Mouse (Mus musculus): Measurements from ENCODE around the gene Slc25a42.
A peak's percentile ranks its signal among the peaks of the same experiment; 100 is the strongest.
"Not testable (repeated sequence)": the region's sequence is repeated elsewhere in the genome, so short reads cannot be mapped to it uniquely, and the experiment has no call there.

Gene Slc25a42

DNA sequence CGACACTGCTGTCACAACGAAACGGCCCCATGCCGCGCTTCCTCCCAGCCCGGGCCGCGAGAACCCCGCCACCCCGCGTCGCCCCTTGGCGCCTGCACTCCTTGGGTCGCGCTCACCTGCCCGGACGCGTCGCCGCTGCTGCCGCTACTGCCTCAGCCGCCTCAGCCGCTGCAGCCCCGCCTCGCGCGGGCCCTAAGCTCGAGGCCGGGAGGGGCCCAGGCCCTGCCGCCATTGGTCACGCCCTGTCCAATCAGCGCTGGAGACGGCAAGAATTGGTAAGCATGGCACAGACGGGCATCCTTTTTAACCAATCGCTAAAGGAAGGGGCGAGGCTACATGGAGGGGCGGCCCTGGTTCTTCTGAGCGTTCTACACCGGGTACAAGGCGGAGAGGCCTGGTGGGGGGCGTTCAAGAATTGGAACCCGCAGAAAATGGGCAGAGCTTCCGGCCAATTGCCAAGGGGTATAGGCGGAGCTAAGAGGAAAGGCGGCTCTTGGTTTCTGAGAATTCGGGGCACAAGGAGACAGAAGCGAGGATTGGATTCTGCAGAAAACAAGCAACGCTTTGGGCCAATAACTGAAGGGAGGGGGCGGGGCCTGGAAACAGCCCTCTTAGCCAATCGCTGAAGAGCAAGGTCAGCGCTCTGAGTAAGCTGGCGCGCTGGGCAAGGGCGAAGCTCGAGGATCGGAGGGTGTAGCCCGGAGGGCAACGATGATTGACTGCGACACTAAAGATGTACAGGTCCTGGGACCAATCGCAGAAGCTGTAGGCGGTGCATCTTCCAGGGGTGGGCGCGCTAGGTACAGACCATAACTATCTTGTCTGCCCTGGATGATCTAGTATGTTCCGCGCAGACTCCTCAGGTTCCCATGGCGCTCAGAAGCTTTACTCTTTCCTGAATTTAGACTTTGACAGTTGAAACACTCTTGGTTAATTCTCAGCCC, at the start of gene Slc25a42:
Gene Slc25a42, minus strand, starts transcription at position 194 of the 944 bp plus-strand sequence.
- DNase-seq (ENCODE audit: low read depth, low spot score): peak; percentile 98

DNA sequence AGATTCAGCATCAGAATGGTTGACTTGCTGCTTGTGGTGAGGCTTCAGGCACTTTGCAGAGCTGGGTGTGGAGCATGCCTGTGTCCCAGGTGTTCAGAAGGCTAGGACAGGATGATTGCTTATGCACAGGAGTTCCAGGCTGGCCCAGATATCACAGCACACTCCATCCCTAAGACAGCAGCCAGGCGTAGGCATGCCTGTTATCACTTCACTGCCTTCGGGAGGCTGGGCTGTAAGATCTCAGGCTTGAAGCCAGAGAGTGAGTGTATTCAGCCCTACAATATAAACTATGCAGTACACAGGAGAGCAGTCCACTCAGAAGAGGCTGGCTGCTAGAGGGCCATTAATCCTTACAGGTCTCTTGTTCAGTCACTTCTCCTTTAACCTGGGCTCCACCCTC, 46.9 kb upstream of the Slc25a42 start:
- DNase-seq (ENCODE audit: low read depth, low spot score): no peak

DNA sequence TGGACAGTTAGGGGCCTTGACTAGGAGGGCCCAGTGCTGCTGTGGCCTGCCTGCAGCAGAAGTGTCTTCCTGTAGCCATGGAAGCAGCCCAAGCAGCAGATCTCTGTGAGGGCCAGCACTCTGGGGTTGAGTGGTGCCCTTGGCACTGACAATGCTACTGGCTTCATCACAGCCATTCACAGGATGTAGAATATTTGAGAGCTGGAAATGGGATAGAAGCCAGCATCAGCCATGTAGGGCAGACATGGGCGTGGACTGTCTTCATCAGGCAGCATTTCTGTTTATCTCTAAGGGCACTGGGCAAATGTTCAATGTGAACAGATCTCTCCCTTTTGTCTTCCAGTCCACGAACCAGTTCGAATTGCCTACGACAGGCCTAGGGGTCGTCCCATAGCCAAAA, 46.5 kb upstream of the Slc25a42 start:
- no peak for DNase-seq (ENCODE audit: low read depth, low spot score)

DNA sequence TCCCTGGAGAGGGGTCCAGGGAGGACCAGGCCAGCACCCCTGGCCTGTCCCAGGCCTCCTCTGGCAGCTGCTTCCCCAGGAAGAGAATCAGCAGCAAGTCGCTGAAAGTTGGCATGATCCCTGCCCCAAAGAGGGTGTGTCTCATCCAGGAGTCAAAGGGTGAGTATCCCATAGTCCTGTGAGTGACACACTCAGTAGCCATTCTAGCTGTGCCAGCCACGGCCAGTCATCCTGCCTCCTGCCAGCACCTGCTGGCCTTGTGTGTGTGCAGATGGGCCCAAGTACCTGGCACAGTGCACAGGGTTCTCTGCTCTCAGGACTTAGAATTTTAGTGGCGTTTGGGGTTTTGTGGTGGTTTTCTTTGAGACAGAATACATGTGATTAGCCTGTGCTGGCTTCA, 45.4 kb upstream of the Slc25a42 start:
- no peak for DNase-seq (ENCODE audit: low read depth, low spot score)

DNA sequence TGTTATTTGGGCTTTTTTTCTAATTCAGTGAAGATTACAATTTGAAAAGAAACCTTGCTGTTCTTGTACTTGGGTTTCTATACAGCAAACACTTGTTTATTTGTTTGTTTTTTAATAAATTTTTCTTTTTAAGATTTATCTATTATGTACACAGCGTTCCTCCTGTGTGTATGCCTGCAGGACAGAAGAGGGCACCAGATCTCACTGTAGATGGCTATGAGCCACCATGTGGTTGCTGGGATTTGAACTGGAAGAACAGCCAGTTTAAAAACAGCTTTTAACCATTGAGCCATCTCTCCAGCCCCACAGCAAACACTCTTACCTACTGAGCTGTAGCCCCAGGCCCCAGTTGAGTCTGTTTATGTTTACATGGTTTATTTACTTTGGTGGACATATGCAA, 42.5 kb upstream of the Slc25a42 start:
- DNase-seq (ENCODE audit: low read depth, low spot score): no peak

DNA sequence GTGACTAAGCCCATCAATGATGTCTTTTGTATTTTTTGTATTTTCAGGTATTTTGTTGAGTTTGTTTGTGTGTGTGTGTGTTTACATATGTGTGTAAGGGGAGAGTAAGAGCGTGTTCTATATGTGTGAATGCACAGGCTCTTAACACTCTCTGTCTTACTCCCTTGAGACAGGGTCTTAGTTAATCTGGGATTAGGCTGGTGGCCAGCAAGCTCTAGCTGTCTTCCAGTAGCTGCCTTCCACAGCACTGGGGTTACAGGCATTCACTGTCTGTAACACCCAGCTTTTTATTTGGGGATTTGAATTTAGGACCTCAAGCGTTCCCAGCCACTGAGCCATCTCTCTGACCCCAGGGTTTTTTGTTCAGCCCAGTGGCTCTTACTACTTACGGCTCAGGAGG, 35.7 kb upstream of the Slc25a42 start:
- no peak for DNase-seq (ENCODE audit: low read depth, low spot score)

DNA sequence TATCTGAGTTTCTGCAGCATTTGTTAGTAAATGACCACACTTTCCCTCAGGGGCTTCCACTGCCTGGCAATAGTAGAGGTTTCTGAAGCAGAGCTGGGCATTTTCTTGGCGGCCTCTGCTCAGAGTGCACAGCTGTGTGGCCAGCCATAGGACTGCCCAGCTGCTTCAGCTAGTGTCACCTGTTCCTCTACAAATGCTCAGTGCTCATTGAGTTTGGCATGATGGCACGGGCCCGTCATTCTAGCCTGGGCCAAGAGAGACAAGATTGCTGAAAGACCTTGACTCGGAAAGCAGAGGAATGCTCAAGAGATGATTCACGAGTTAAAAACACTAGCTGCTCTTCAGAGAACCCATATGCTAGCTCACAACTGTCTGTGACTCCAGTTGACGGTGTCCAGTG, 34.5 kb upstream of the Slc25a42 start:
- DNase-seq (ENCODE audit: low read depth, low spot score): no peak

DNA sequence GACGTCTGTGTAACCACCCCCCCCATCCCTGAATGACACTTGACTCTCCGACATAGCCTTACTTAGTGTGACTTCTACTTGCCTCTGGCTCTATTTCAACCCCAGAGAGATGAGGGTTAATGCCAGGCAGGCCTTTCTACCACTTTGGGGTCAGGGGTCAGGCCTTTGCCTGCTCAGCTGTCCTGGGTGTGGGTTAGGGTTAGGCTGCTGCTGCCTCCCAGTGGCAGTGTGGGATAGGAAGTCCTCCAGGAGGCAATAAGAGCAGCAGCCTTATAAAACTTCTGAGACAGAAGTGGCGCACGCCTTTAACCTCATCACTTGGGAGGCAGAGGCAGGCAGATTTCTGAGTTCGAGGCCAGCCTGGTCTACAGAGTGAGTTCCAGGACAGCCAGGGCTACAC, 28.5 kb upstream of the Slc25a42 start:
- no peak for DNase-seq (ENCODE audit: low read depth, low spot score)

DNA sequence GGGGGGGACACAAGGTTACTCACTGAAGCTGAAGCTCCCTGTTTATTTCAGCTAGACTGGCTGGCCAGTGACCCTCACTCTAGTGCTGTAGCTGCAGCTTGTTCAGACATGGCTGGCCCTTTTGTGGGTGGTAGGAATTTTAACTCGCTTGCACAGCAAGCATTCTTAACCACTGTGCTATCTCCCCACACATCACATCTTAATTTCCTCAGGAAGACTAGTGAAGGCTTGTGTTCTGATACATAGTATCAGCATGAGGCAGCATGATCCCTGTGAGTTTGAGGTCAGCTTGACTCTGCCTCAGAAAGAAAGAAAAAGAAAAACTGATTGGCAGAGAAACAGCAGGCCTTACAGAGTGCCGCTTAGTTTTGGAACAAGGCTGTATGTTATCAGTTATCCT, 25.7 kb upstream of the Slc25a42 start:
- DNase-seq (ENCODE audit: low read depth, low spot score): no peak

DNA sequence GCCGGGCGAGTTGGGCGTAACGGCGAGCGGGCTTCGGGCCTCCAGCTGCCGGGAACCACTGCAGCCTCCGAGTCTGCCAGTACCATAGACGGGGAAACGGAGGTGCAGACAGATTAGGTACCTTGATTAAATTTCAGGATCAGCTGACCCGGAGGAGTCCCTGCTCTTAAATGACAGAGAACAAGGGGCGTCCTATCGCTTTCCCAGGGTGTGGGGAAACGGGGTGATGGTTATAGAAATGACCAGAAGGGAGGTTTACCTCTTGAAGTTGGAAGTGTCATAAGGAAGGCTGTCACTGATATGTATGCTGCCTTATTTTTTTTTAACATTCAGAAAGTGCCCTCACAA, 22.6 kb upstream of the Slc25a42 start:
- no peak for DNase-seq (ENCODE audit: low read depth, low spot score)

DNA sequence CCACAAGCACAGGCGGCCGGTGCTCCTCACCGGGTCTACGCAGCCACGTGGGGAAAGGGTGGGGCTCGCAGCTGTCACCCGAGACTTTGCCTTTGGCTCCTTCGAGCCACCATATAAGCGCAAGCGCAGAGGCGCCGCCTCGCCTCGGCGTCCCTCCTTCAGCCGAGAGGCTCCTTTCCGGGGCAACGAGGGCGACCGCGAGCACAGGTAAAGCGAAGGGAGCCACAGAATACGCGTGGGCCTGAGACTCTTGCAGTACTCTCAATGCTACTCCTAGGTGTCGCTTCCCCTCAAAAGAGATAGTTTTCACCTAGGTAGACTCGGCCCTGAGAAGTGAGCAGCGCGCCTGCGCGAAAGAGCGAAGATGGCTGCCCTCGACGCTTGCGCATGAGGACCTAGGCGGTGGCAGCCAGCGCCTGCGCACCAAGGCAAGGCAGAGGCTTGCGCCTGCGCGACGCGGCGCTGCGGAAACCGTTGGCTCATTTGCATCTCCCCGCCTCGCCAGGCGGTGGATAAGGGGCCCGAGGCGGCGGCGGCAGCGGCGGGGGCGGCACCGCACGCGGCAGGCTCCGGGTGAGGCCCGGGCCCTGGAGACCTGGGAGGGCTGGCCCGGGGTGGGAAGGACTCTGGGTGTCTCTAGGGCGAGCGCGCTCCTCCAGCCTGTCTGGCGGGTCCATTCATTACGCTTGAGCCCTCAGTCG, 22.1 kb upstream of the Slc25a42 start, which contains the start of the genes Sugp2 and Armc6:
Gene Sugp2, plus strand, starts transcription at position 147 of the 701 bp plus-strand sequence.
Gene Armc6, minus strand, starts transcription at position 387 of the 701 bp plus-strand sequence.
- peak; percentile 96 for DNase-seq (ENCODE audit: low read depth, low spot score)

DNA sequence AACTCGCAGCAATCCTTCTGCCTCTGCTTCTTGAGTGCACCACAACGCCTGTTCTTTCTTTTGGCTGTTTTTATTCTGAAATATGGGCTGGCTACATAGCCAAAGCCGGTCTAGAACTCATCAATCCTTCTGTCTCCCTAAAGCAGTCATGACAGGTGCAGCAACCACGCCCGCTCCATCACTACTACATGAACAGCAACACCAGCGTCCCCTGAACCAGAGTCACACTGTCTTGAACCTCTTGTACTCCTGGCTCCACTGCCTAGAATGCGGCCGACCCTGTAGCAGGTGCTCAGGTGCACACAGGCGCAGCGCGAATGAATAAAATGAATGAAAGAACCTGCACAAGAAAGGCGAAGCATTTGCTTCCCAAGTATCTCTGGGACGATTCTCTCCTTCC, 21.5 kb upstream of the Slc25a42 start:
- DNase-seq (ENCODE audit: low read depth, low spot score): no peak

DNA sequence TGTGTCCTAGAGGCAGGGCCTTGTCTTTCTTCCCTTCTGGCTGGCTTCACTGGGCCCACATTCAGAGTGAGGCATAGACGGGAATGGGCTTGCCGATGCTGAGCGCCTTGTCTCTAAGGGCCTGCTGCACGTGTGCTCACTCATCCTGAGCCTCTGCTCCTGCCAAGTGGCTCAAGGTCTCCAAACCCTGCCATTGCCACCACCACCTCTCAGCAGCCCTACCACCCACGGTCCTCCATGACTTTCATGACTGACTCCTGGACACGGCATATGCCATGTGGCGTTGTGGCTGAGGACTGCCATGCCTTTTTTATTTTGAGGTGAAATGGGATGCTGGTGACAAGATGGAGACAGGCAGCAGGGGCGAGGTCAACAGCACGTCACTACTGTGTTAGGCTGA, 18.7 kb upstream of the Slc25a42 start:
- DNase-seq (ENCODE audit: low read depth, low spot score): no peak

DNA sequence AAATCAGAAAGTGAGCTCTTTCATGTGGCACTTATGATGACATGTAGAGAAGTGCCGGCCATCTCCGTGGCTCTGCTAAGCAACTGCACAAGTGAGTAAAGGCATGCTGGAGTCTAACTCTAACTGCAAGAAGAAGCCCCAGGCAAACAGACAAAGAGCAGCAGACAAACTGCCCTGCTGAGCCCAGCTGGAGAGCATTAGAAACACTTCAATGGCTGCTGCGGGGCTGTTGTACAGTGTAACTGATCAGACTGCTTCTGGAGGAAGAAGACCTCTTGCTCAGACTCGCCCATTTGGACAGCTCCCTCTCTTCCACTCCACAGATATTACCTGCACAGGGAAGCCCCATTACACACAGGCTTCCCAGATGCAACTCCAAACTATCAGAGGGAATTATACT, 15.9 kb upstream of the Slc25a42 start:
- no peak for DNase-seq (ENCODE audit: low read depth, low spot score)

DNA sequence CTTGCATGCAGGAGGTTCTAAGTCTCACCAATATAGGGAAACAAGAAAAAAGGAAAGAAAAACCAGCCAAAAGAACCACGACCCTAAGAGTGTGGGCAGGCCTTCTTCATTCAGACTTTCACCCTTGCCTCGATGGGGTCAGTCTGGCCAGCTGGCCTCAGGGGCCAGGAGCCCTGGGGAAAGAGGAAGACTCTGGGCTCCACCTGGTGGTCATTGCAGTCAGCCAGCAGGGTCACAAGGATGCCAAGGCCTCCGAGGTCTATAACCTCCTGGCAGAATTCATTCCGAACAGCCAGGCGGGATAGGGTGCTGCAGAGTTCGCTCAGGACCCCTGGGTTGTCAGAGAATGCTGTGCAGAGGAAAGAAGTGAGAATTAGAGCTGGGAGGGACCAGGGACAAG, 11.2 kb upstream of the Slc25a42 start:
- DNase-seq (ENCODE audit: low read depth, low spot score): no peak

DNA sequence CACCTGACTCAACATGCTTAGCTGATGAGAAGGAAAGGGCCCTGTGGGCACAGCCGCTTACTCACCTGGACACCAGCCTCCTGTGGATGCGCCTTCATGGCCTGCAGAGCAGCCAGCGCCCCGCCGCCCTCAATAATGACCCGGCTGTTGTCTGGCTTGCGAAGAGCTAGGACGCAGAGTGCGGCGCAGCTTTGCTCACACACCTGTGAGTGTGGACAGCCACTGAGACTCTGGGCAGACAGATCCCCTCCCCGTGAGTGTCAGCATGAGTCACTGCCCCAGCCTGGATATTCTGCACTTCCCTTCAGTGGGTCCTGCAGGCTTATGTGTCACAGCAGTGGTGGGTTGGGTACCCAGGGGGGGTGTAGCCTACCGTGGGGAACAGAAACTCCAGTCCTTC, 9.9 kb upstream of the Slc25a42 start:
- no peak for DNase-seq (ENCODE audit: low read depth, low spot score)

DNA sequence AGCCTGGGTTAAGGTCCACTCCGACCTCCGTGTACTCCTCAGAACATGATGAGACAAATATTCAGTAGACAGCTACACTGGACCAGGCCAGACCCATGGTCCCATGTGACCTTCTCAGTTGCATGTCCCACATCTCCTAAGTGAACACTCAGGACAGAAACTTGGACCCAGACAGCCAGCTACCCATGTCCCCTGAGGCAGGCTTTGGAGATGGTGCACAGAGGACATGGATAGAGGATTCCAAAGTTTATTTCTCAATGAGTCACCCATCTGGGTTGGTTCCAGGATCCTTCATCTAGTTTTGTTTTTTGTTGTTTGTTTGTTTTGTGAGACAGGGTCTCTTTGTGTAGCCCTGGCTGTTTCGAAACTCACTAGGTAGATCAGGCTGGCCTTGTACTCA, 8.8 kb upstream of the Slc25a42 start:
- no peak for DNase-seq (ENCODE audit: low read depth, low spot score)

DNA sequence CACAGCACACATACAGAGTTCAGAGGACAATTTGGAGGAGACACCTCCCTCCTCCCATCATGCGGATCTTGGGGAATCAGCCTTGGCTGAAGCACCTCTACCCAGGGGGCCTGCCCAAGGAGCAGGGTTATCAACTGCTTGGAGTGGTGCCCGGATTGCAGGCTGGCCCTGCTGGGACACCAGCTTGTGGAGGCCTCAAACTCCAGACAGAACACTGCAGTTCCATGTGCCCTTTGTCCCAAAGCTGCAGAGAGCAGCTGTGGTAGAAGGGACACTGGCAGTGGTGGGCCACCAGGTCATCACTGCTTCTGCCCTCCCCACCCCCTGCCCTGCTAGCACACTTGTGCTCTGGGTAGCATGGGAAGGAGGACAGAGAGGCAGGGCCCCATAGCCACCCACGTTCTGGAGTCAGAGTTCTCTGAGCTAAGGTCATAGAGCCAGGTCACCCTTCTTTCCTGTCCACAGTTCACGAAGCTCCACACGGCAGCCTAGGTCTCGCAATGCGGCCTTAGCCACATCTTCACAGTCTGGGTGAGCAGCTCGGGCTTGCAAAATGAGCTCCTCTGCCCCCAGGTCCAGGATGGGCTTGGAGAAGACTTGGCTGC, 8.2 kb upstream of the Slc25a42 start:
- no peak for DNase-seq (ENCODE audit: low read depth, low spot score)

DNA sequence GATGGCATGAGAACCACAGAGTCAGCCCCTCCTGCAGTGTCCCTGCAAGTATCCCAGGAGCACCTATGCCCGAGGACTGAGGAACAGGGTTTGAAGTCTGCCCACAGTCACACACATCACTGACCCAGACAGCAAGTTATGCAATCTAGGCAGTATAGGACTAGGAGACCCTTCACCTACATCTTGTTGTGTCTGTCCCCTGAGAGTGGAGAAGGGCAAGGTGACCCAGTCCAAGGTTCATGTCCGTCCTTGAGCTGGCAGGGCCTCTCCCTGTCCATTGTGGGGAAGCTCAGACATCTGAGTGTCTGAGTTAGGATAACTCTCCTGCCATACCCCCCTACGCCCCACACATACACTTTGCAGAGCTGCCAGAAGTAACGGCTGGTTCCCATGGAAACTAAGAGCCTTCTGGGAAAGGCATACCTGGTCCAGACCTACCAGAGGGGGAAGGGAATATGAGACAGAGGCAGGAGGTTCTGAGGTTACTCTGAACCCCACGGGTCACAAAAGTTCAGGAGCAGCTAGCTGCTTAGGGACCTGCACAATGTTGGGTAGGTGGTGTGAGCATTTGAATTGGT, 7.1 kb upstream of the Slc25a42 start:
- DNase-seq (ENCODE audit: low read depth, low spot score): no peak

DNA sequence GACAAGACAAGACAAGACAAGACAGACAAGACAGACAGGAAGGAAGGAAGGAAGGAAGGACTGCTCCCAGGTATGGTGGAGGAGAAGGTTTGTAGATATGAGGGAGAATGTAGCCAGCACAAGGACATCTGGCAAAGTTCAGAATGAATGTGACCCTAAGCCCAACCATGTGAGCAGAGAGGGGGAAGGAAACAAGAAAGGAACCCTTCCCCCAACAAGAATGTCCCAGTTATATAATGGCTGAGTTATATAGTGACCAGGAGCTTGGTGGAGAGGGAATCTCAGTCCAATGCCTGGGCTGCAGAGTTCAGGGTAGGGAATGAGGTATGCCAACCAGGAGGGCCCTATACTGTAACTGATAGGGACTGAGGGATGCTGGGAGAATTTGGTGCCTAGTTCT, 5.3 kb upstream of the Slc25a42 start:
- DNase-seq (ENCODE audit: low read depth, low spot score): no peak

DNA sequence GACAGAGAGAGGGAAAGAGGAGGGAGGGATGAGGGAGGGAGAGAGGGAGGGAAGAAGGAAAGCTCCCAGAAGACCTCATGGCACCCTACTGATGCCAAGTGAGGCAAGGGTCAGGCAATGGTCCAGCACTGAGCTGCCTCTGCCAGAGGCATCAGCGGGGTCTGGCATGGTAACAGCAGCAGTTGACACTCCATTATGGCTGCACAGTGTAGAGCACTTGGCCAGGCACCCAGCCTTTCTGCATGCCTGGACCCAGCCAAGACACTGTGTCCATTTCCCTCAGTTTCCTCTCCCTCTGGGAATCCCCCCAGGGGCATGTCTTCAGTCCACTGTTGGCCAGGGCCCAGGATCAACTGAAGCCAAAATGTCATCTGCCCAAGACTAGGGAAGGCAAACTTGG, 4.5 kb upstream of the Slc25a42 start:
- no peak for DNase-seq (ENCODE audit: low read depth, low spot score)

DNA sequence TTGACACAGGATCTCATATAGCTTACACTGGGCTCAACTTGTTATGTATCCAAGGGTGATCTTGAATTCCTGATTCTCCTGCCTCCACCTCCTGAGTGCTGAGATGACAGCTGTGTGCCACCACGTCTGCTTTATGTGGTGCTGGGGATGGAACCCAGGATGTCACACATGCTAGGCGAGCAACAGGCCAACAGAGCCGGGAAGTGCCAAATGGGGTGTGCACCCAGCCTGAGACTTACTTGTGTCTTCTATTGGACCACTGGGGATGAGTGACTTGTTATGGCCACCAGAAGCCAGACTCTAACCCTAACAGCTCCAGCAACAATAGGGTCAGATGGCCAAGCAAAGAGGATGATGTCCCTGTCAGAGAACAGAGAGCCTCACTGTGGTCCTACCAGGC, 4.1 kb upstream of the Slc25a42 start:
- not testable (repeated sequence) for DNase-seq (ENCODE audit: low read depth, low spot score)
